Mouse (Mus musculus): ENCODE results near the gene Gm19402. TPM values are rescaled to one million over a fixed set of nuclear protein-coding genes. Genes with fewer than 3 reads are reported as not detected.

Gene Gm19402
- not detected in 2 replicates for polyA plus RNA-seq (2012; rRNA removed)

DNA sequence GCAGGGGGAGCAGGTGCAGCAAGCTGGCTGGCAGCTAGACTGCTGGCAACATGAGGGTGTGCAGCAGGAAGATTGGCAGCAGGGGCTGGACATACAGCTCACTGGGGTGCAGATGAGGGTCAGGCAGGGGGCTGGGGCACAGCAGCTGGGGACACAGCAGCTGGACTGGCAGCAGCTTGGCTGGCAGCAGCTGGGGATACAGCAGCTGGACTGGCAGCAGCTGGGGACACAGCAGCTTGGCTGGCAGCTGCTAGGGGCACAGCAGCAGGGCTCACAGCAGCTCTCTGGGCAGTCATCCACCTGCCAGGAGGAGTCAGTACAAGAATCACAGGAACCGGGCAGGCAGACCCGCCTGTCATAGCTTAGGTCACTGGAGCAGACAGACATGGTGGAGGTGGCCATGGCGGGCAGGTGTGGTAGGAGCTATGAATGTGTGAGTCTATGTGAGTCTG is at the start of gene Gm19402:
TSS of gene Gm19402 (minus strand) at position 402 of the 452 bp plus-strand sequence.

GRCm38 (mm10) chr10:77726186-77726585 is 35.6 kb upstream of the Gm19402 start, which contains the start of gene Gm10100:
Gm10100 (plus strand) TSS chr10:77726486.

DNA sequence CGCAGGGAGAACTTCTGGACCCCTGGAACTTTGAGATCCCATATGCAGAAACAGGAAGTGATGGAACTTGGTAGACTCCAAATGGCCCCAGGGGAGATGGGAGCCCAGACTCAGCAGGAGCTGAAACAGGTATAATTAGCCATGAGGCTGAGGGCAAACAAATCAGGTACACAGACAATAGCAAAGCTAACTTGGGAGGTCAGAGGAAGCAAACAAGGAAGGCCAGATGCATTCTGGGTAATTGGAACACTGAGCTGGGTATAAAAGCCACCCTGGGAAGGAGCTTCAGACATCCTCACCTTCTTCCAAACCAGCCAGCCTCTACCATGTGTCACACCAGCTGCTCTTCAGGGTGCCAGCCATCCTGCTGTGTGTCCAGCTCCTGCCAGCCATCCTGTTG is 29.7 kb upstream of the Gm19402 start, which contains the start of gene Krtap12-1:
TSS of gene Krtap12-1 (plus strand) at position 301 of the 400 bp plus-strand sequence.

GRCm38 (mm10) chr10:77715507-77715906 is 24.9 kb upstream of the Gm19402 start, which contains the start of gene Gm10142:
Gm10142 (plus strand) TSS chr10:77715807.

GRCm38 (mm10) chr10:77711157-77711556 is 20.6 kb upstream of the Gm19402 start, which contains the start of gene Gm10024:
Gm10024 (plus strand) TSS chr10:77711457.

DNA sequence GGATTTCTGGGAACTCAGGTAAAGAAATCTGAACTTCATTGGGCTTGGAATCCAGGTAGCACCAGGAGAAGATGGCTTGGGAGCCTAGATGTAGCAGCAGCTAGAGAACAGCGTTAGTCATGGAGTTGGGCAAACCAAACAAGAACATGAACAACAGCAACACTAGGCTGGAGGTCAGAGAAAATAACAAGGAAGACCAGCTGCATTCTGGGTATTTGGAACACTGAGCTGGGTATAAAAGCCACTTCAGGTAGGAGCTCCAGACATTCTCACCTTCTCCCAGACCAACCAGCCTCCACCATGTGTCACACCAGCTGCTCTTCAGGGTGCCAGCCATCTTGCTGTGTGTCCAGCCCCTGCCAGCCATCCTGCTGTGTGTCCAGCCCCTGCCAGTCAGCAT is 15.8 kb upstream of the Gm19402 start, which contains the start of gene Gm10272:
TSS of gene Gm10272 (plus strand) at position 301 of the 400 bp plus-strand sequence.

GRCm38 (mm10) chr10:77697133-77697532 is 6.6 kb upstream of the Gm19402 start, which contains the start of gene Gm9508:
Gm9508 (minus strand) TSS chr10:77697233.

DNA sequence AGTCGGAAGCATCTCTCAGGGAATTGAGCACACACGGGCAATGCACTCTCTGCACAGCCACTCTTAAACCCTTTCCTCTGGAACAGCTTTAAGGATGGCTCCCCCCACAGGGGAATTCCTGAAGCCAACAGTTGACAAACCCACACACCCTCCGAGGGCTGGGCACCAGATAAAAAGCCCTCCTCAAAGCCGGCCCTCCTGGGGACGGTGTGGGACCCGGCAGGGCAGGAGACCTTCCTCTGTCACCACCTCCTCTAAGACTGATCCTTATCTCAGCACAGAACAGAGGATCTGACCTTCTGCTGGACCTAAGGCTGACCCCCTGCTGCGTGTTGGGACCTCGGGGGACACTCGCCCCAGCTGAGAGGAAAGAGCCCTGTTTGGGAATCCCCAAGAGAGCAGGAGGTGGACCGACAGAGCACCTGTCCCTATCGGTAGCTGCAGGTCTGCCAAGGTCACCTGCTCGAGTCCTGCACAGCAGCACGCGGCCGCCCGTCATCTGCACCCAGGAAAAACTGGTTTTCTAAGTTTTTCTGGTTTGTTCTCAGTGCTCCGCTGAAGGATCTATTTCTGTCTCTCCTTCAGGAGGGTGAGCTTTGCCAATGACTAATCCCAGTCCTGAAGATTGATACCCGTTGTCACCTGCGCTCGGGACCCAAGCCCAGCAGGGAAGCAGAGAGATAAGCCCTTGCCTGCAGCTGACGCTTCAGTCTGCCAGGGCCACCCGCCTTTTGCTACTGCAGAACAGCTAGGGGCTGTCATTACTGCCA is 4.5 kb downstream of the Gm19402 start, which contains the start of gene Tspear:
TSS of gene Tspear (plus strand) at position 675 of the 770 bp plus-strand sequence.

Other genes with a start within 250 kb of the Gm19402 start
- 12.7 and 15.4 TPM in 2 replicates for gene Fam207a, start 175.0 kb downstream of the Gm19402 start, polyA plus RNA-seq (2012; rRNA removed)
- 7.4 and 9.6 TPM in 2 replicates for gene Itgb2, start 160.5 kb downstream of the Gm19402 start, polyA plus RNA-seq (2012; rRNA removed)
- gene Pttg1ip, start 109.0 kb downstream of the Gm19402 start, polyA plus RNA-seq (2012; rRNA removed): 38.1 and 43.6 TPM in 2 replicates
- gene Sumo3, start 84.7 kb downstream of the Gm19402 start, polyA plus RNA-seq (2012; rRNA removed): 99.8 and 106 TPM in 2 replicates
- gene Gm49325, start 84.6 kb downstream of the Gm19402 start, polyA plus RNA-seq (2012; rRNA removed): 0.09 and 0.12 TPM in 2 replicates
- gene Ube2g2, start 68.5 kb downstream of the Gm19402 start, polyA plus RNA-seq (2012; rRNA removed): 19.0 and 20.8 TPM in 2 replicates
- gene Tspear, start 4.2 kb downstream of the Gm19402 start, polyA plus RNA-seq (2012; rRNA removed): 0.03 and 0.10 TPM in 2 replicates
- gene Gm9508, start 6.5 kb upstream of the Gm19402 start, polyA plus RNA-seq (2012; rRNA removed): not detected in 2 replicates
- not detected in 2 replicates for gene Gm10272, start 15.9 kb upstream of the Gm19402 start, polyA plus RNA-seq (2012; rRNA removed)
- not detected in 2 replicates for gene Gm10024, start 20.7 kb upstream of the Gm19402 start, polyA plus RNA-seq (2012; rRNA removed)
- gene Gm10142, start 25.1 kb upstream of the Gm19402 start, polyA plus RNA-seq (2012; rRNA removed): not detected in 2 replicates
- not detected in 2 replicates for gene Krtap12-1, start 29.8 kb upstream of the Gm19402 start, polyA plus RNA-seq (2012; rRNA removed)
- gene Gm10100, start 35.7 kb upstream of the Gm19402 start, polyA plus RNA-seq (2012; rRNA removed): not detected in 2 replicates
- not detected in 2 replicates for gene Gm18596, start 51.9 kb upstream of the Gm19402 start, polyA plus RNA-seq (2012; rRNA removed)
- not detected in 2 replicates for gene Gm9736, start 60.6 kb upstream of the Gm19402 start, polyA plus RNA-seq (2012; rRNA removed)
- gene Gm3233, start 68.9 kb upstream of the Gm19402 start, polyA plus RNA-seq (2012; rRNA removed): not detected in 2 replicates
- gene Gm3238, start 80.6 kb upstream of the Gm19402 start, polyA plus RNA-seq (2012; rRNA removed): not detected in 2 replicates
- gene Gm7138, start 86.2 kb upstream of the Gm19402 start, polyA plus RNA-seq (2012; rRNA removed): not detected in 2 replicates
- not detected in 2 replicates for gene Gm3250, start 91.8 kb upstream of the Gm19402 start, polyA plus RNA-seq (2012; rRNA removed)
- not detected in 2 replicates for gene Gm7137, start 97.4 kb upstream of the Gm19402 start, polyA plus RNA-seq (2012; rRNA removed)
- gene Gm9639, start 104.3 kb upstream of the Gm19402 start, polyA plus RNA-seq (2012; rRNA removed): not detected in 2 replicates
- not detected in 2 replicates for gene Gm19668, start 108.4 kb upstream of the Gm19402 start, polyA plus RNA-seq (2012; rRNA removed)
- gene Gm9507, start 121.1 kb upstream of the Gm19402 start, polyA plus RNA-seq (2012; rRNA removed): not detected in 2 replicates
- not detected in 2 replicates for gene Gm2696, start 123.9 kb upstream of the Gm19402 start, polyA plus RNA-seq (2012; rRNA removed)
- not detected in 2 replicates for gene Krtap10-4, start 136.3 kb upstream of the Gm19402 start, polyA plus RNA-seq (2012; rRNA removed)
- gene Krtap10-10, start 145.2 kb upstream of the Gm19402 start, polyA plus RNA-seq (2012; rRNA removed): not detected in 2 replicates
- gene Gm36176, start 156.0 kb upstream of the Gm19402 start, polyA plus RNA-seq (2012; rRNA removed): not detected in 2 replicates
- not detected in 2 replicates for gene Gm10318, start 162.1 kb upstream of the Gm19402 start, polyA plus RNA-seq (2012; rRNA removed)
- not detected in 2 replicates for gene Gm3285, start 171.2 kb upstream of the Gm19402 start, polyA plus RNA-seq (2012; rRNA removed)
- 5.5 and 6.6 TPM in 2 replicates for gene Lrrc3, start 211.8 kb upstream of the Gm19402 start, polyA plus RNA-seq (2012; rRNA removed)

Data from liver, embryonic 14 days (tissue).